Comparison of ENCODE assay signal across 20 mouse cellular contexts in genomic region chr13:51912994-51913393, GRCm38 (mm10).
DNase-seq lines count a peak whose midpoint lies in the region; ATAC-seq and TF ChIP-seq lines count a peak whose summit lies in the region.
"Had no signal": no experiment of that assay in that cellular context is flagged by ENCODE, and none has a peak within 500 bp of the region (broad histone marks: within the 10 kb centered on the region; RNA-seq: fewer than 3 reads in every experiment).

No protein-coding gene starts in this region.

- no peak overlapping the region for H3K4me3 ChIP-seq in layer of hippocampus, adult 2 months
- H3K4me3 ChIP-seq: embryonic facial prominence, embryonic 12.5 days; forebrain, embryonic 15.5 days; heart, adult 2 months; heart, embryonic 15.5 days; intestine, embryonic 15.5 days had no signal

- no peak for DNase-seq in cerebellum, postnatal 4 days (ENCODE audit: low spot score in 2 of 2)
- peak; percentile 60 for DNase-seq in cerebellum, adult 11 months
- peak; percentile 55 for DNase-seq in cerebellum, adult 8-10 months
- peak; percentile 64 to 77 for DNase-seq in cerebellum, postnatal 25 days
- DNase-seq in urinary bladder, adult 18-20 months (ENCODE audit: low spot score in 2 of 2), result no peak
- DNase-seq in yolk sac, embryonic 10.5 days (ENCODE audit: low spot score), result no peak
- no peak for DNase-seq in layer of hippocampus, adult 2 months (ENCODE audit: low spot score in 2 of 2)
- DNase-seq: adrenal gland, adult 8-10 months; adrenal gland, postnatal 36 days; embryo, embryonic 11 days; gastrocnemius, postnatal 14 days; heart, adult 2 months; heart, postnatal 14 days had no signal

- no peak overlapping the region for H3K27ac ChIP-seq in layer of hippocampus, adult 2 months
- H3K27ac ChIP-seq: embryonic facial prominence, embryonic 12.5 days; forebrain, embryonic 15.5 days; heart, adult 2 months; heart, embryonic 15.5 days; hindbrain, embryonic 14.5 days; intestine, embryonic 15.5 days had no signal

- peak; percentile 59; the same call in 1 of the 2 replicates for ATAC-seq in cerebellum, adult (ENCODE audit: insufficient number of reproducible peaks, low FRiP score, low TSS enrichment)
- ATAC-seq: activated CD4-positive, CD25-positive, alpha-beta regulatory T cell, adult 4 months; forebrain, embryonic 15.5 days; intestine, embryonic 15.5 days had no signal

- no peak for TF ChIP-seq CTCF in layer of hippocampus, adult 2 months (conservative IDR thresholded peaks at IDR 0.05)

Comparison
In these comparisons a context has a peak if more than half of its experiments do, and no peak if none do; other contexts are left out.
1. DNase-seq: peak in cerebellum, adult 11 months (single experiment), cerebellum, adult 8-10 months (single experiment) and cerebellum, postnatal 25 days (2 of 2); none in cerebellum, postnatal 4 days (0 of 2), urinary bladder, adult 18-20 months (0 of 2), yolk sac, embryonic 10.5 days (single experiment) and layer of hippocampus, adult 2 months (0 of 2).